Mouse (Mus musculus): Measurements from ENCODE around the gene Ltbp3.

The Ltbp3 gene

DNA sequence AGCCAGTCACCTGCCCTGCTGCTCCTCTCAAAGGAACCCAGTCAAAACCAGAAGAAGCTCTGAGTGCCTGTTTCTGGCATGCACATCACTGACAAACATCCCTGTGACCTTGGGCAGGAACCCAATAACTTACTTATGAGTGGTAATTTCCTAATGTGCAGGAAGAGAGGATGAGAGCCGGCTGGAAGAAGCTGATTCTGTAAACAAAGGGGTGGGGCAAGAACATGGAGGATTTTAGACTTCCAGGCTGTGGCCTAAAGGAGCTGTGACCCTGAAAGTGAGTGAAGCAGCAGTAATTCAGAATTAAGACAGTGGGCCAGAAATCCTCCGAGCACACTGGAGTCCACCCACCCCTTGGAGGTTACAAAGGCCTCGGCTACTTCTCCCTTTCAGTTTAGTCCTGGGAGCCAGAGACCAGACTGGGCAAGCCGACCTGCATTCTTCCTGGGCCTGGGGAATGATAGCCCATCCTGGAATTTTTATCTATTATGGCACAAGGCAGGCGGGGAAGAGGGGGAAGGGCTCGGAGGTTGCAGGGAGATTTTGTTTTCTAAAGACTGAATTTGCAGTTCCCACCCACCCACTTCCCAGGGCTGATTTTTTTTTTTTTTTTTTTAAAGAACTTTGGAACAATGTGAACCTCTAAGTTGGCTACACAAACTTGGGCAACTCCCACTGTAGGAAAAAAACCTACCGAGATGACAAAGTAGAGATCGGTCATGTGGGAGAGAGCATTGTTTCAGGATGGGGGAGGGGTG, 65.5 kb downstream of the Ltbp3 start:
- no peak for DNase-seq (ENCODE audit: low read depth, low spot score)

DNA sequence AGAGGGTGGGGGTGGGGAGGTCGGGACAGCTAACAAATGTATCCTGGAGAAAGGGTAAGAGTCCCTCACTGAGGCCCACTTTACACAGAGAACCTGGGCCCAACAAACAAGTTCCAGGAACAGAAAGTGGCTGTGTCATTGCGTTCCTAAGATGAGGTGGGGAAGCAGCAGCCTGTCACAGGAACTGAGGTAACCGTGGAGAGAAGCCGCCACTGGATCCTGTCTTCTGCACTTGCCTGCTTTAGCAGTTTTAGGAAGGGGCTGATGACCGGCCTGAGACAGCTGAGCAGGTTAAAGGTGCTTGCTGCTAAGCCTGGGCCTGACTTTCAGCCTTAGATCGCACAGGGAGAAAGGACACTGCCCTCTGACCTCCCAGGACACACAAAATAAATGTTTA, 66.1 kb downstream of the Ltbp3 start:
- no peak for DNase-seq (ENCODE audit: low read depth, low spot score)

GRCm38 (mm10) chr19:5807740-5808139, 67.0 kb downstream of the Ltbp3 start:
- DNase-seq (ENCODE audit: low read depth, low spot score) = no peak

All from retina, adult 2 months (tissue).